Mouse (Mus musculus) megakaryocyte, embryonic 14.5 days (primary cell): ENCODE measurements around the gene Rbm5.

Experiments used
- FLI1 ChIP-seq: IDR thresholded peaks from 2 replicates; pipeline ENCODE4 v1.6.1; 2012; ENCODE audit warnings: low read length, inconsistent platforms, mixed read lengths
- GATA1 ChIP-seq: IDR thresholded peaks from 3 replicates; pipeline ENCODE4 v1.6.1; 2012; ENCODE audit warnings: mixed read lengths, low read length, inconsistent platforms, borderline replicate concordance

DNA sequence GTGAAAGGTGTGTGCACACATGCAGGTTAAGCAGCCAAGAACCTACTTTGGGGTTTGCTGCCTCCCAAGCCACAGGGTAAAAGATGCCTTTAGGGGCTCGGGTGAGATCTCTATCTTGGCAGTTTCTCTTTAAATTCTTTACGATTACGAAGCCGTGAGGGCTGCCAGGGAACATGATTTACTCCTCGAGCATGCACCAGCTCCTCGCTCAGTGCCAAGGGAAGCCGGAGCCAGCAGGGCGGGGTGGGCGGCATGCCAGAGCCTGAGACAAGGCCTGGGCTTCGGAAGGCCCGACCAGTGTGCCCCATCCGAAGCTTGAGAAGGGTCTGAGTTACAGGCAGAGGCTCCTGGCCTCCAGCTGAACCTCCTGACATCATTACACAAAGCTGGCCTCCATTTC, 69.2 kb downstream of the Rbm5 start:
- TF ChIP-seq GATA1, result no peak
- TF ChIP-seq FLI1, result no peak
